Mouse (Mus musculus): ENCODE data around the gene Ccdc172. TPM values are rescaled to one million over a fixed set of nuclear protein-coding genes. Genes with fewer than 3 reads are reported as not detected.

Ccdc172 gene
- polyA plus RNA-seq, 1 experiment from 2014 or later, result not detected

- no peak overlapping the region for H3K9ac ChIP-seq (replicated peaks; ENCODE audit: low read depth, low read length)
- H3K4me1 ChIP-seq (replicated peaks; ENCODE audit: control insufficient read depth, insufficient read depth, low read length), result no peaks in the 10 kb centered on the region
- H3K36me3 ChIP-seq (ENCODE audit: control insufficient read depth, insufficient read depth), result no peaks in the 10 kb centered on the region
- no peaks in the 10 kb centered on the region for H3K9me3 ChIP-seq (ENCODE audit: control insufficient read depth, low read length)
- no peak for ATAC-seq
- 89% methylated on average over 3 of the region's 3 CpGs for WGBS
- H3K27ac ChIP-seq (ENCODE audit: low read length), result no peak overlapping the region
- no peaks in the 10 kb centered on the region for H3K27me3 ChIP-seq (replicated peaks; ENCODE audit: control insufficient read depth, insufficient read depth, low read length)
- no peak overlapping the region for H3K4me3 ChIP-seq (replicated peaks; ENCODE audit: low read length)
- H3K4me2 ChIP-seq (ENCODE audit: low read length), result no peak overlapping the region
These were observed 39.1 kb downstream of the Ccdc172 start for GRCm38 (mm10) chr19:58550916-58551315.

GRCm38 (mm10) chr19:58554974-58555373 lies 43.2 kb downstream of the Ccdc172 start:
- 0 out of 2 replicates have a peak, but pooled peaks cover 2% of the 10 kb centered on the region for H3K4me1 ChIP-seq (replicated peaks; ENCODE audit: control insufficient read depth, insufficient read depth, low read length)
- no peak overlapping the region for H3K9ac ChIP-seq (replicated peaks; ENCODE audit: low read depth, low read length)
- no peaks in the 10 kb centered on the region for H3K9me3 ChIP-seq (ENCODE audit: control insufficient read depth, low read length)
- peaks cover under 1% of the 10 kb centered on the region; the same call in 1 of the 2 replicates for H3K27me3 ChIP-seq (replicated peaks; ENCODE audit: control insufficient read depth, insufficient read depth, low read length)
- no peaks in the 10 kb centered on the region for H3K36me3 ChIP-seq (ENCODE audit: control insufficient read depth, insufficient read depth)
- no peak overlapping the region for H3K27ac ChIP-seq (ENCODE audit: low read length)
- no peak overlapping the region for H3K4me2 ChIP-seq (ENCODE audit: low read length)
- no peak overlapping the region for H3K4me3 ChIP-seq (replicated peaks; ENCODE audit: low read length)
- 72% methylated on average over 2 of the region's 2 CpGs for WGBS
- no peak for ATAC-seq

GRCm38 (mm10) chr19:58558352-58558751 lies 46.6 kb downstream of the Ccdc172 start:
- WGBS, result 40% methylated on average over 5 of the region's 5 CpGs

GRCm38 (mm10) chr19:58562301-58562815 lies 50.6 kb downstream of the Ccdc172 start:
- no peak overlapping the region for H3K9ac ChIP-seq (replicated peaks; ENCODE audit: low read depth, low read length)
- H3K36me3 ChIP-seq (ENCODE audit: control insufficient read depth, insufficient read depth), result no peaks in the 10 kb centered on the region
- ATAC-seq, result no peak
- 80% methylated on average over 7 of the region's 7 CpGs for WGBS
- H3K4me2 ChIP-seq (ENCODE audit: low read length), result no peak overlapping the region
- no peaks in the 10 kb centered on the region for H3K9me3 ChIP-seq (ENCODE audit: control insufficient read depth, low read length)
- peaks cover 4% of the 10 kb centered on the region; the same call in 1 of the 2 replicates for H3K27me3 ChIP-seq (replicated peaks; ENCODE audit: control insufficient read depth, insufficient read depth, low read length)
- H3K4me3 ChIP-seq (replicated peaks; ENCODE audit: low read length), result no peak overlapping the region
- no peak overlapping the region for H3K27ac ChIP-seq (ENCODE audit: low read length)
- H3K4me1 ChIP-seq (replicated peaks; ENCODE audit: control insufficient read depth, insufficient read depth, low read length), result 0 out of 2 replicates have a peak, but pooled peaks cover 2% of the 10 kb centered on the region

More at GRCm38 (mm10) chr19:58558352-58558751, 46.6 kb downstream of the Ccdc172 start:
- Histone ChIP-seq H3K4me3 (replicated peaks; ENCODE audit: low read length) (no peak overlapping the region), H3K27ac (ENCODE audit: low read length) (no peak overlapping the region), H3K9ac (replicated peaks; ENCODE audit: low read depth, low read length) (no peak overlapping the region), H3K27me3 (replicated peaks; ENCODE audit: control insufficient read depth, insufficient read depth, low read length) (peaks cover 4% of the 10 kb centered on the region; the same call in 1 of the 2 replicates), H3K4me2 (ENCODE audit: low read length) (no peak overlapping the region), H3K36me3 (ENCODE audit: control insufficient read depth, insufficient read depth) (no peaks in the 10 kb centered on the region), H3K4me1 (replicated peaks; ENCODE audit: control insufficient read depth, insufficient read depth, low read length) (0 out of 2 replicates have a peak, but pooled peaks cover 2% of the 10 kb centered on the region), H3K9me3 (ENCODE audit: control insufficient read depth, low read length) (no peaks in the 10 kb centered on the region)
- no peak for ATAC-seq

- WGBS, result 81% methylated on average over 2 of the region's 2 CpGs
- Histone ChIP-seq H3K36me3 (ENCODE audit: control insufficient read depth, insufficient read depth) (no peaks in the 10 kb centered on the region), H3K27ac (ENCODE audit: low read length) (no peak overlapping the region), H3K4me1 (replicated peaks; ENCODE audit: control insufficient read depth, insufficient read depth, low read length) (no peaks in the 10 kb centered on the region), H3K4me2 (ENCODE audit: low read length) (no peak overlapping the region), H3K9ac (replicated peaks; ENCODE audit: low read depth, low read length) (no peak overlapping the region), H3K27me3 (replicated peaks; ENCODE audit: control insufficient read depth, insufficient read depth, low read length) (no peaks in the 10 kb centered on the region), H3K4me3 (replicated peaks; ENCODE audit: low read length) (no peak overlapping the region), H3K9me3 (ENCODE audit: control insufficient read depth, low read length) (no peaks in the 10 kb centered on the region)
- no peak for ATAC-seq
These were observed 59.8 kb downstream of the Ccdc172 start for GRCm38 (mm10) chr19:58571566-58571965.

GRCm38 (mm10) chr19:58572429-58573071 lies 60.8 kb downstream of the Ccdc172 start:
- no peaks in the 10 kb centered on the region for H3K36me3 ChIP-seq (ENCODE audit: control insufficient read depth, insufficient read depth)

GRCm38 (mm10) chr19:58573072-58573438 lies 61.3 kb downstream of the Ccdc172 start:
- no peak overlapping the region for H3K27ac ChIP-seq (ENCODE audit: low read length)
- WGBS, result 71% methylated on average over 3 of the region's 3 CpGs
- no peak overlapping the region for H3K4me2 ChIP-seq (ENCODE audit: low read length)
- no peak overlapping the region for H3K4me3 ChIP-seq (replicated peaks; ENCODE audit: low read length)
- H3K9ac ChIP-seq (replicated peaks; ENCODE audit: low read depth, low read length), result no peak overlapping the region
- no peaks in the 10 kb centered on the region for H3K27me3 ChIP-seq (replicated peaks; ENCODE audit: control insufficient read depth, insufficient read depth, low read length)
- no peaks in the 10 kb centered on the region for H3K36me3 ChIP-seq (ENCODE audit: control insufficient read depth, insufficient read depth)
- no peaks in the 10 kb centered on the region for H3K9me3 ChIP-seq (ENCODE audit: control insufficient read depth, low read length)
- ATAC-seq, result no peak
- H3K4me1 ChIP-seq (replicated peaks; ENCODE audit: control insufficient read depth, insufficient read depth, low read length), result no peaks in the 10 kb centered on the region

More at GRCm38 (mm10) chr19:58572429-58573071, 60.8 kb downstream of the Ccdc172 start:
- Histone ChIP-seq H3K4me2 (ENCODE audit: low read length) (no peak overlapping the region), H3K4me1 (replicated peaks; ENCODE audit: control insufficient read depth, insufficient read depth, low read length) (no peaks in the 10 kb centered on the region), H3K27ac (ENCODE audit: low read length) (no peak overlapping the region), H3K27me3 (replicated peaks; ENCODE audit: control insufficient read depth, insufficient read depth, low read length) (no peaks in the 10 kb centered on the region), H3K9me3 (ENCODE audit: control insufficient read depth, low read length) (no peaks in the 10 kb centered on the region), H3K9ac (replicated peaks; ENCODE audit: low read depth, low read length) (no peak overlapping the region), H3K4me3 (replicated peaks; ENCODE audit: low read length) (no peak overlapping the region)
- 30% methylated on average over 11 of the region's 11 CpGs for WGBS
- no peak for ATAC-seq

GRCm38 (mm10) chr19:58582018-58582417 lies 70.2 kb downstream of the Ccdc172 start:
- no peak overlapping the region for H3K4me3 ChIP-seq (replicated peaks; ENCODE audit: low read length)
- no peak overlapping the region for H3K9ac ChIP-seq (replicated peaks; ENCODE audit: low read depth, low read length)
- H3K4me2 ChIP-seq (ENCODE audit: low read length), result no peak overlapping the region
- no peak overlapping the region for H3K27ac ChIP-seq (ENCODE audit: low read length)
- H3K4me1 ChIP-seq (replicated peaks; ENCODE audit: control insufficient read depth, insufficient read depth, low read length), result no peaks in the 10 kb centered on the region
- WGBS, result 93% methylated on average over 7 of the region's 7 CpGs
- H3K27me3 ChIP-seq (replicated peaks; ENCODE audit: control insufficient read depth, insufficient read depth, low read length), result no peaks in the 10 kb centered on the region
- ATAC-seq, result no peak
- no peaks in the 10 kb centered on the region for H3K36me3 ChIP-seq (ENCODE audit: control insufficient read depth, insufficient read depth)
- H3K9me3 ChIP-seq (ENCODE audit: control insufficient read depth, low read length), result no peaks in the 10 kb centered on the region

- Histone ChIP-seq H3K9ac (replicated peaks; ENCODE audit: low read depth, low read length) (no peak overlapping the region), H3K9me3 (ENCODE audit: control insufficient read depth, low read length) (no peaks in the 10 kb centered on the region), H3K27me3 (replicated peaks; ENCODE audit: control insufficient read depth, insufficient read depth, low read length) (no peaks in the 10 kb centered on the region), H3K27ac (ENCODE audit: low read length) (no peak overlapping the region), H3K4me1 (replicated peaks; ENCODE audit: control insufficient read depth, insufficient read depth, low read length) (no peaks in the 10 kb centered on the region), H3K4me3 (replicated peaks; ENCODE audit: low read length) (no peak overlapping the region), H3K36me3 (ENCODE audit: control insufficient read depth, insufficient read depth) (no peaks in the 10 kb centered on the region), H3K4me2 (ENCODE audit: low read length) (no peak overlapping the region)
- WGBS, result 89% methylated on average over 5 of the region's 5 CpGs
- no peak for ATAC-seq
These were observed 71.2 kb downstream of the Ccdc172 start for GRCm38 (mm10) chr19:58582956-58583355.
